Mouse (Mus musculus) spleen, adult 2 months (tissue): Measurements from ENCODE around the gene Hs2st1.

Source experiments
- CTCF ChIP-seq: fragments of 200-500 bp; IDR thresholded peaks from 2 replicates; pipeline ENCODE4 v1.5.1; 2011; ENCODE audit warnings: mild to moderate bottlenecking, inconsistent platforms; ENCODE audit not compliant: insufficient read depth, insufficient read length, insufficient replicate concordance; ENCODE audit errors: extremely low read depth
- POLR2A ChIP-seq: fragments of 200-500 bp; IDR thresholded peaks from 2 replicates; pipeline ENCODE4 v1.6.1; 2011; ENCODE audit warnings: low read depth, low read length, inconsistent platforms

DNA sequence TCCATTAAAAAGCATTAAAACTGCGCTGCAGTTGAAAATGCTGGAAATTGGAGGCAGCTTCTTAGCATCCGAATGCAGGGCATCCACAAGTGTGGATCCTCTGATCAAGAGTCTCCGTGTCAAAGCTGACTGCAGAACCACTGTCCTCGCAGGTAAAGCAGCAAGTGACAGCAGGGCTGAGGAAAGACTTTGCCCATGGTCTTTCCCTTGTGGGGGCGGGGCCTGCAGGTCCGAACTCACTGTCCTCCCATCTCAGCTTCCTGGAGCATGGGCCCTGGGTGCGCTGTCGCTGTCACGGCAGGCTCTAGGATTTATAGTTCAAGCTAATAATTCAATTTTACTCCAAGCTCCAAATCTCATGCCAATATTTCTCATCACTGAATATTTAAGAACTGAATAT lies 15.5 kb downstream of the Hs2st1 start:
- TF ChIP-seq CTCF = no peak
- no peak for TF ChIP-seq POLR2A
